Mouse (Mus musculus) heart, adult 2 months (tissue): ENCODE measurements at regions not wholly inside any gene's neighbourhood (a gene's known extent, or its start where the extent isn't known, plus 50 kb on each side); places are given as distances from the start of the nearest gene placed in this dataset.

Experiments used
- CTCF ChIP-seq: fragments of 200-600 bp; IDR thresholded peaks from 2 replicates; pipeline ENCODE4 v1.8.1; 2022; ENCODE audit warnings: antibody characterized with exemption, mild to moderate bottlenecking, moderate library complexity
- EP300 ChIP-seq: fragments of 200-500 bp; IDR thresholded peaks from 2 replicates; pipeline ENCODE4 v1.6.1; 2011; ENCODE audit warnings: low read depth, low read length, control low read depth; ENCODE audit not compliant: insufficient read depth
- POLR2A ChIP-seq: fragments of 200-500 bp; IDR thresholded peaks from 2 replicates; pipeline ENCODE4 v1.6.1; 2011; ENCODE audit warnings: mild to moderate bottlenecking, low read depth, low read length, control low read depth; ENCODE audit not compliant: insufficient read depth

DNA sequence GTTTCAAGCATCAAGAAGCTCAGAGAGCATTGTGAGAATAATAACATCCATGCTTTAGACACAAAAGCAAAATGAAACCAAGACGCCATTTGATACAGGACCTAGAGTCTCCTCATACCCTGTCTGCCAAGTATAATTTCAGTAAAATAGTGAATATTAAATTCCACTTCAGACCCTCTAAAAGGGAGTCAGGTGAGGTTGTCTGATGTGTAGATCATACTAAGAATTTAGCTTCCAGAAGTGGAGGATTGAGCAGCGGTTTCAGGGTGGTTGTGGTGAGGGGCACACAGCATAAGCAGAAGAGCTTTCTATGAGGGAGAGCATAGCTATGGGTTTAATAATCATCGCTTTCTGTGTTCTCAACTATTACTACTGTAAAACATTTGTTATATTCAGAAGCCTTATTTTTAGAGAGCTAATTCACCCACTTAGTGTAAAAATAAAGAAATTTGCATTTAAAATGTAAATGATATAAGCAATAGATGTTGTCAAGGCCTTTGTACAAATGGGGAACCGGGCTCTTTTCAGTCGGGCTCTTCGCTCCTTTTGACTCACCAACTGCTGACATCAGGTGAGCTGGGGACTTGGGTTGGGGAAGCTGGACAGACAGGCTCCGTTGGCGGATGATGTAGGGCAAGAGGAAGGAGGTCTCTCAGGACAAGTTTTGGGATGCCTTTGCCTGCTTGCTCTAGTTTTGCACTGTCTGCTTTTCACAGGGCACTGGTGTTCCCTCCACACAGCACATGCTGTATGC lies 85.2 kb upstream of the Ankrd1 start:
- no peak for TF ChIP-seq CTCF
- no peak for TF ChIP-seq POLR2A
- no peak for TF ChIP-seq EP300
